Mouse (Mus musculus) embryonic facial prominence, embryonic 10.5 days (tissue): ENCODE measurements around the gene Slc39a11. TPM values are rescaled to one million over a fixed set of nuclear protein-coding genes. Genes with fewer than 3 reads are reported as not detected.
A peak's percentile ranks its signal among the peaks of the same experiment; 100 is the strongest.

ENCODE experiments used
- DNase-seq: peaks from one replicate; pipeline ENCODE4 v3.0.0-alpha.2; 2017; ENCODE audit warnings: low spot score
- H3K27ac ChIP-seq: fragments of 300-500 bp; sonication (generic); replicated peaks from 2 replicates; pipeline ENCODE4 v1.5.1; 2016; ENCODE audit warnings: mild to moderate bottlenecking
- H3K27me3 ChIP-seq: fragments of 300-500 bp; sonication (generic); replicated peaks from 2 replicates; pipeline ENCODE4 v1.6.1; 2016; ENCODE audit warnings: low read depth, mild to moderate bottlenecking; ENCODE audit not compliant: poor library complexity, severe bottlenecking
- H3K36me3 ChIP-seq: fragments of 300-500 bp; sonication (generic); replicated peaks from 2 replicates; pipeline ENCODE4 v1.6.1; 2016; ENCODE audit warnings: mild to moderate bottlenecking, moderate library complexity
- H3K4me1 ChIP-seq: fragments of 300-500 bp; sonication (generic); 2 replicates; pipeline ENCODE4 v1.6.1; 2016
- H3K4me3 ChIP-seq: fragments of 300-500 bp; sonication (generic); 2 replicates; pipeline ENCODE4 v1.5.1; 2016; ENCODE audit warnings: mild to moderate bottlenecking, moderate library complexity
- H3K9me3 ChIP-seq: fragments of 300-500 bp; sonication (generic); 2 replicates; pipeline ENCODE4 v1.6.1; 2016; ENCODE audit warnings: mild to moderate bottlenecking
- WGBS: fragments of 180-500 bp; shearing (Covaris S2); methylation state at CpG from one replicate; pipeline ENCODE4 v1.1.7; 2016; 5-methylcytosine and 5-hydroxymethylcytosine counted together
- polyA plus RNA-seq: library from polyadenylated mRNA; unstranded; fragments of >200 nt; fragmentation: Nextera tagmentation; extraction: Ambion mirVana; gene quantifications from 2 replicates; pipeline ENCODE4 v1.2.1, GENCODE M21; 2016

Slc39a11 gene
- polyA plus RNA-seq, 1 experiment from 2014 or later = 17.2 TPM

DNA sequence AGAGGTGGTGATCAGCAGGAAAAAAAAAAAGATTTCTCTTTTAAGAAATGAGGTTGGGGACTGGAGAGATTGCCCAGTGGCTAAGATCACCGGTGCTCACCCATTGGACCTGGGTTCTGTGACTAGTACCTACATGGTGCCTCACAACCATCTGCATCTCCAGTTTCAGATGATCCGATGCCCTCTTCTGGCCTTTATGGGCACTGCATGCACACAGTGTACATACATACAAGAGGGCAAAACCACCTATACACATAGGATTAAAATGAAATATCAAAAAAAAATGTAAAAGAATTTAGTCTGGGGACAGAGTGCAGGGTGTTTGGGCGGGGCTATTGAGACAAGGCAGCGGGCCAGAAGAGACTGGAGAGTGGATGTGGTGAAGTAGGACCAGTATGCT lies 299.3 kb downstream of the Slc39a11 start:
- DNase-seq = no peak
- H3K27me3 ChIP-seq = no peaks in the 10 kb centered on the region
- WGBS = 92% methylated on average over 4 of the region's 4 CpGs
- peaks cover 13% of the 10 kb centered on the region for H3K9me3 ChIP-seq
- H3K27ac ChIP-seq = no peak overlapping the region
- peaks cover 12% of the 10 kb centered on the region; the same call in 1 of the 2 replicates for H3K4me1 ChIP-seq
- peaks cover 6% of the 10 kb centered on the region for H3K36me3 ChIP-seq
- H3K4me3 ChIP-seq = no peak overlapping the region

GRCm38 (mm10) chr11:113346895-113347514 lies 302.9 kb downstream of the Slc39a11 start:
- WGBS = 81% methylated on average over 9 of the region's 9 CpGs

DNA sequence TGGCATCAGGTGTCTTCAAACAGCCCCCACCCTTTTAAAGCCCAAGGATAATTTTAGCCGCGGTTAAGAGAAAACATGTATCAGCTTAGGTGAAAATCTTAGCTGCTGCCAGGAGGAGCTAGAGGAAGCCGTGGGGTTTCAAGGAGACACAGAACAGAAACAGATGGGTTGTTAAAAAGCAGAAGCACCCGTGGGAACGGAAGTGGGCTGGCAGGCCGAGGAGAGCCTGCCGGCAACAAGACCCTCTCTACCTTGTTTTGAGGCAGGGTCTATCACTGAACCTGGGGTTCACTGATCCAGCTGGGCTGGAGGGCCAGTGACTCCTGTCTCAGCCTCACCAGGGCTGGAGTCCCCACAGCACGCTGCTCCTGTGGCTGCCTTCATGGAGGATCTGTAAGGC lies 310.1 kb downstream of the Slc39a11 start:
- Histone ChIP-seq H3K27ac (no peak overlapping the region), H3K9me3 (0 out of 2 replicates have a peak, but pooled peaks cover 12% of the 10 kb centered on the region), H3K4me3 (no peak overlapping the region), H3K4me1 (peaks cover 18% of the 10 kb centered on the region), H3K36me3 (0 out of 2 replicates have a peak, but pooled peaks cover 5% of the 10 kb centered on the region), H3K27me3 (no peaks in the 10 kb centered on the region; the same call in 1 of the 2 replicates)
- DNase-seq = no peak
- WGBS = 81% methylated on average over 8 of the region's 8 CpGs

More at GRCm38 (mm10) chr11:113346895-113347514, 302.9 kb downstream of the Slc39a11 start:
- no peak for DNase-seq
- Histone ChIP-seq H3K4me3 (no peak overlapping the region), H3K9me3 (peaks cover 13% of the 10 kb centered on the region), H3K4me1 (peaks cover 21% of the 10 kb centered on the region), H3K36me3 (peaks cover 6% of the 10 kb centered on the region), H3K27me3 (no peaks in the 10 kb centered on the region; the same call in 1 of the 2 replicates), H3K27ac (no peak overlapping the region)

DNA sequence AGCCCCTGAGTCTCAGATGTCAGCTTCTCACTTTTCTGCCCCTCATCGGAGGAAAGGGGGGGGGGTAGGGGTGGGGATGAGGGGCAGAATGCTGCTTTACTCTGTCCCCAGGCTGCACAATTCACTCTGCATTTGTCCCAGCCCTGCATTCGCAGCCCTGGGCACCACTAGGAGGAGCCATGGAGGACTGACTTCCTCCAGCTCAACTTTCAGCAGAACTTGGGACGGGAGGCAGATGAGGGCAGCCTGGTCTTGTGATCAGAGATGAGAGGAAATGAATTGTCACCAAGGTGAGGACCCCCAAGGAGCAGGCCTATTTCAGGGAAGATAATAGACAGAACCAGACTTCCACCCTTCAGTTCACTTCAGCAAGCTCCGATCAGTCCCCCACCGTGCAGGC lies 311.3 kb downstream of the Slc39a11 start:
- H3K4me1 ChIP-seq = peaks cover 24% of the 10 kb centered on the region
- no peak overlapping the region for H3K4me3 ChIP-seq
- 0 out of 2 replicates have a peak, but pooled peaks cover 5% of the 10 kb centered on the region for H3K36me3 ChIP-seq
- H3K27ac ChIP-seq = no peak overlapping the region
- no peak for DNase-seq
- H3K9me3 ChIP-seq = 0 out of 2 replicates have a peak, but pooled peaks cover 12% of the 10 kb centered on the region
- H3K27me3 ChIP-seq = no peaks in the 10 kb centered on the region
- whole genome bisulfite sequencing = 52% methylated on average over 5 of the region's 5 CpGs

DNA sequence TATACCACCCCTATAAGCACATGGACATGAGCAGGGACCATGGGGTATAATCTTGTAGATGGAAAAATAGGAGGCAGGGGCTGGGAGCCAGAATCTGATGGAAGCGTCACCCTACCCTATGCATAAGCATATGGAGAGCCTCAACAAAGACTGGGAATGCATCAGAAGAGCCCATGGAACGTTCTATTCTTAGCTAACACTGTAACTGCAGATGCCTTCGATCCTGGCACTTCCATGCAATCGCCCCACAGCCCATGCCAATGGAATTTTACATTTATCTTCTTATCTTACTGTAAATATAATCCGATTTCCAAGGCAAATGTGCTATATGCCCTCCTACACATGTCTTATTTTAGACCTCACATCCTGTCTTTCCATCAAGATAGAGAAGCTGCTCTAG lies 314.2 kb downstream of the Slc39a11 start:
- Histone ChIP-seq H3K36me3 (no peaks in the 10 kb centered on the region), H3K9me3 (0 out of 2 replicates have a peak, but pooled peaks cover 5% of the 10 kb centered on the region), H3K4me1 (peaks cover 28% of the 10 kb centered on the region), H3K27ac (no peak overlapping the region), H3K4me3 (no peak overlapping the region), H3K27me3 (0 out of 2 replicates have a peak, but pooled peaks cover 6% of the 10 kb centered on the region)
- 92% methylated on average over 5 of the region's 5 CpGs for WGBS
- no peak for DNase-seq

DNA sequence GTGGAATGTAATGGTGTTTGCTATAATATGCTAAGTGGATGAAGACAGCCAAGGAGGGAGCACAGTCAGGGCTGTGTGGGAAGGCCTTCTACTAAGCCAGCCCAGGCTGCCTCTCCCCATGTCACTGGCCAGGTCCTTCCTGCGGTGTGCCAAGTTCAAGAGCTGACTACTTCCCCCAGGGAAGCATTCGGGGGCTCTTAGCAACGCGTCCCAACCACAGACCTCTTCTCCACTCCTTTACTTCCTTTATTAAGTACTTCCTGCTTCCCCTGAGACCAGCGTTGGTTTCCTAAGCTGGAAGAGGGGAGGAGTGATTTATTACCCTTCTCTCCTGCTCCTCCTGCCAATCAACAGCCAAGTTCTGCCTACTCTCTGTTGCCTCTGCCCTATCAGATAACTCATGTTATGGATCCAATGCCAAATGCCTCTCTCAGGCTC lies 315.4 kb downstream of the Slc39a11 start:
- H3K36me3 ChIP-seq = no peaks in the 10 kb centered on the region
- H3K9me3 ChIP-seq = 0 out of 2 replicates have a peak, but pooled peaks cover 5% of the 10 kb centered on the region
- H3K4me1 ChIP-seq = peaks cover 39% of the 10 kb centered on the region
- H3K4me3 ChIP-seq = no peak overlapping the region
- no peak for DNase-seq
- H3K27ac ChIP-seq = no peak overlapping the region; the same call in 1 of the 2 replicates
- 0 out of 2 replicates have a peak, but pooled peaks cover 6% of the 10 kb centered on the region for H3K27me3 ChIP-seq
- 75% methylated on average over 5 of the region's 5 CpGs for WGBS

DNA sequence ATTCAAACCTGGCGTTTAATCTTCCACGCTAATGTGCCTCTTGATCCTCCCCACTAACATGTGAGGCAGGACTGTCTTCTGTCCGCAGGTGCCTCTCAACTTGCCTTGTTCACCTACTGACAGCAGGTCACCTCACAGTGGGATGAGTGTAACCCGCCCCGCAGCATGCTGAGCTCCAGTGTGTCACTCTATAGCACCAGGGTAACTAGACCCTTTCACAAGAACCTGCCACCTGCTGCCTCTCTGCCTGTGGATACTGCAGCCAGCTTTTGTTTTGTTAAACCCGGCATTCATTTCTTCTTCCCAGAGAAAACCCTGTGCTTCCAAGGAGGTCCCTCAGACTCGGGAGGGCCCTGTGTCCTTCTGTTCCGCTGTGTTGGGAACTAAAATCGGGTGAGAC lies 316.3 kb downstream of the Slc39a11 start:
- H3K4me1 ChIP-seq = peaks cover 35% of the 10 kb centered on the region
- no peak overlapping the region for H3K4me3 ChIP-seq
- WGBS = 41% methylated on average over 9 of the region's 9 CpGs
- H3K27me3 ChIP-seq = 0 out of 2 replicates have a peak, but pooled peaks cover 6% of the 10 kb centered on the region
- 0 out of 2 replicates have a peak, but pooled peaks cover 5% of the 10 kb centered on the region for H3K9me3 ChIP-seq
- no peak for DNase-seq
- no peak overlapping the region for H3K27ac ChIP-seq
- H3K36me3 ChIP-seq = no peaks in the 10 kb centered on the region

DNA sequence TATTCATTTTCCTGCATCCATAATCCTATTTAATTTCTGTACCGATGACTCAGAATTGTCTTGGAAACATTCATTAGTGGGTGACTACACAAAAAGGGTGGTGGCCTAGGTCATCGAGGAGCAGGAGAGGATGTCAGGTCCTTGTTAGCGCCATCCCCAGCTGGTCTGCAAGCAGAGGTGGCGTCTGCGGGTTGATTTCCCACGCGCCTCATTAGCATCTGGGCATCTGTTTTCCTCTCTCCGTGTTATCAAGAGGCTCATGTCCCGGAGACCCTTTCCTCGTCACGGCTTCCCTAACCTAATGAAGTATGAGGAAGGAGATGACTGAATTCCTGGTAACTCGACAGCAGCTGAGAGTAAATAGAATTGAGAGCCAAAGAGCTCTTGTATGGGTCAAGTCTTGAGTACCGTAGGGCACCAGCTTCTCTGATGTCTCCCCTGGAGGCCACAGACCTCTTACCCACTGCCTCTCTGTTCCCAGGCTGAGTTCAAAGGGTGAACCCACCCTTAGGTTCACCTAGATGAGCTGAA lies 319.8 kb downstream of the Slc39a11 start:
- Histone ChIP-seq H3K36me3 (no peaks in the 10 kb centered on the region), H3K9me3 (no peaks in the 10 kb centered on the region), H3K27me3 (0 out of 2 replicates have a peak, but pooled peaks cover 10% of the 10 kb centered on the region), H3K4me1 (peaks cover 43% of the 10 kb centered on the region), H3K27ac (no peak overlapping the region), H3K4me3 (no peak overlapping the region)
- no peak for DNase-seq
- 88% methylated on average over 13 of the region's 13 CpGs for WGBS

GRCm38 (mm10) chr11:113327499-113328062 lies 322.3 kb downstream of the Slc39a11 start:
- WGBS = 61% methylated on average over 3 of the region's 3 CpGs
- no peak for DNase-seq

DNA sequence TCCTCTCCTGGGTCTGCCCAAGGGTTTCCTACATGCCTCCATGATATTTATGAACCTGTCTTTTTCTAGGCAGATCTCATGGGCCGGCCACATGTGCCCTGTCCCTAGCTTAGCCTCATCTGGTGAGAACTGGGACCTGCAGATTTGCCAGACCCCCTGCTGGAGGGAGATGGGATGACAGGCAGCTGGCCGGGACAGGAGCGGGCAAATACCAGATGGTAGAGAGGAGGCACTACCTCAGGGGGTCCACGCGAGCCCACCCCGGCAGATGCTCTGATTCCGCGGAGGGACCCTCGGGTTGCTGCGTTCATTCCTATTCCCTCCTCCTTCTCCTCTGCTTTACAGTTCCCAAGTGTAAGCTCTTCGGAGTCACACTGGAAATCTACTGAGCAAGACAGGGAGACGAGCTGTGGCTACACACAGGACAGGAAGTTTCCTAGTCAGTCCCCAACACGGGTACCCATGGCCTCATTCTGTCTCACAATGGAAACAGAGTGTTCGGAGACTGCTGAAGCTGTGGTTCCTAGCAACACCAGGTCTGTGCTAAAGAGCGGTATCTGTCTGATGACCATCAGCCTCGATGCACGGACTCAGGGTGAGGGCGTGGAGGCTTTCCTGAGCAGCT lies 323.4 kb downstream of the Slc39a11 start:
- H3K27me3 ChIP-seq = 0 out of 2 replicates have a peak, but pooled peaks cover 4% of the 10 kb centered on the region

More at GRCm38 (mm10) chr11:113327499-113328062, 322.3 kb downstream of the Slc39a11 start:
- Histone ChIP-seq H3K27ac (no peak overlapping the region), H3K9me3 (no peaks in the 10 kb centered on the region), H3K4me3 (no peak overlapping the region), H3K27me3 (0 out of 2 replicates have a peak, but pooled peaks cover 5% of the 10 kb centered on the region), H3K4me1 (peaks cover 32% of the 10 kb centered on the region), H3K36me3 (no peaks in the 10 kb centered on the region)

GRCm38 (mm10) chr11:113321601-113322000 lies 328.3 kb downstream of the Slc39a11 start:
- Histone ChIP-seq H3K27me3 (0 out of 2 replicates have a peak, but pooled peaks cover 4% of the 10 kb centered on the region), H3K27ac (no peak overlapping the region), H3K4me3 (no peak overlapping the region), H3K36me3 (no peaks in the 10 kb centered on the region), H3K4me1 (peaks cover 16% of the 10 kb centered on the region), H3K9me3 (peaks cover 2% of the 10 kb centered on the region; the same call in 1 of the 2 replicates)
- 87% methylated on average over 3 of the region's 3 CpGs for WGBS
- DNase-seq = no peak

More for the DNA sequence above, 323.4 kb downstream of the Slc39a11 start:
- H3K36me3 ChIP-seq = no peaks in the 10 kb centered on the region
- H3K27ac ChIP-seq = peak overlapping the region; percentile 44
- H3K4me1 ChIP-seq = peaks cover 35% of the 10 kb centered on the region
- peak; percentile 89 for DNase-seq
- no peaks in the 10 kb centered on the region for H3K9me3 ChIP-seq
- WGBS = 26% methylated on average over 18 of the region's 18 CpGs
- H3K4me3 ChIP-seq = peak overlapping the region; percentile 46
